Mouse (Mus musculus): ENCODE measurements around the gene Sirpa. TPM values are rescaled to one million over a fixed set of nuclear protein-coding genes. Genes with fewer than 3 reads are reported as not detected.

Gene Sirpa
- polyA plus RNA-seq, 1 experiment from 2014 or later, result 16.9 TPM

GRCm38 (mm10) chr2:129585904-129586514 lies 6.6 kb upstream of the Sirpa start:
- WGBS, result 79% methylated on average over 11 of the region's 11 CpGs
- Histone ChIP-seq H3K27me3 (no peaks in the 10 kb centered on the region), H3K4me3 (no peak overlapping the region), H3K9me3 (replicated peaks) (no peaks in the 10 kb centered on the region), H3K9ac (no peak overlapping the region), H3K4me1 (peaks cover 36% of the 10 kb centered on the region), H3K36me3 (ENCODE audit: poor library complexity, severe bottlenecking) (no peaks in the 10 kb centered on the region), H3K4me2 (no peak overlapping the region), H3K27ac (0 out of 2 replicates have a peak overlapping the region, but pooled peaks have one; percentile 25)
- no peak for ATAC-seq

DNA sequence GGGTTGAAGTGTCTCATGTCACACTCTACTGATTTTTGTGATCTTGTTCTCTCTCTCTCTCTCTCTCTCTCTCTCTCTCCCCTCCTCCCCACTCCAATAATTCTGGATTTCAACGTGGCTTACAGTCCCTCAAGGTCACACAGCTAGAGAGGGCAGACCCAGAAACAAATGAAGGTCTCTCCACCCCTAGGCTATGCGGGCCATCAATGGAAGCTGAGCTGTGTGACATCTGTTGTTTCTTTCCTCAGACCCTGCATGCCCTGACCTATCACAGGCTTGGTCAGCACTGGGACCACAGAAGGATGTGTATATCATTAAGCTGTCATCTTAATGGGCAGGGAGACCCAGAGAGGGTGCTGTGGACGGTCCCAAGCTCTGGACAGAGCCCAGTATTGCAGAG lies 5.4 kb upstream of the Sirpa start:
- Histone ChIP-seq H3K4me2 (no peak overlapping the region), H3K27me3 (no peaks in the 10 kb centered on the region), H3K9me3 (replicated peaks) (no peaks in the 10 kb centered on the region), H3K27ac (no peak overlapping the region), H3K9ac (no peak overlapping the region), H3K4me1 (peaks cover 44% of the 10 kb centered on the region), H3K4me3 (no peak overlapping the region), H3K36me3 (ENCODE audit: poor library complexity, severe bottlenecking) (no peaks in the 10 kb centered on the region)
- ATAC-seq, result no peak
- 50% methylated on average over 3 of the region's 3 CpGs for WGBS

DNA sequence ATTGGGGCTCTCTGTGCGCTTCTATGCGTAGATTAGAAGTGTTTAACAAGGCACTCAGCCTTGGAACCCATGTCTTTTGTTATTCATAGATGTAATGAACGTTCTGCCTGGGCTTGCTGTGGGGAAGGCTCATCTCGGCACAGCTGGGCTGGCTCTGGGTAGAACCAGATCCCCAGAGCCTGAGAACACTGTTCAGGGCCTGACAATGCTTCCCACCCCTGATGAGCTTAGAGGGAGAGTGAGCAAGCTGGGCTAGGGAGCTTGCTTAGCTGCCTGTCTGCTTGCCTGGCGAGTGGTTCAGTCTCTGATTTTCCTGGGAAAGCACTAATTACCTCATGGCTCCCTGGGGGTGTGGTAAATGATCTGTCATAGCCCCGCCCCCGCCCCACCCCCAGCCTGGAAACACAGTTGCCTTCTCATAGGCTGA lies 4.8 kb upstream of the Sirpa start:
- Histone ChIP-seq H3K9ac (no peak overlapping the region), H3K27ac (0 out of 2 replicates have a peak overlapping the region, but pooled peaks have one; percentile 11), H3K4me2 (no peak overlapping the region), H3K36me3 (ENCODE audit: poor library complexity, severe bottlenecking) (no peaks in the 10 kb centered on the region), H3K9me3 (replicated peaks) (no peaks in the 10 kb centered on the region), H3K27me3 (no peaks in the 10 kb centered on the region), H3K4me3 (no peak overlapping the region), H3K4me1 (peaks cover 45% of the 10 kb centered on the region)
- WGBS, result 6% methylated on average over 7 of the region's 7 CpGs
- ATAC-seq, result peak; percentile 13; the same call in 1 of the 2 replicates

DNA sequence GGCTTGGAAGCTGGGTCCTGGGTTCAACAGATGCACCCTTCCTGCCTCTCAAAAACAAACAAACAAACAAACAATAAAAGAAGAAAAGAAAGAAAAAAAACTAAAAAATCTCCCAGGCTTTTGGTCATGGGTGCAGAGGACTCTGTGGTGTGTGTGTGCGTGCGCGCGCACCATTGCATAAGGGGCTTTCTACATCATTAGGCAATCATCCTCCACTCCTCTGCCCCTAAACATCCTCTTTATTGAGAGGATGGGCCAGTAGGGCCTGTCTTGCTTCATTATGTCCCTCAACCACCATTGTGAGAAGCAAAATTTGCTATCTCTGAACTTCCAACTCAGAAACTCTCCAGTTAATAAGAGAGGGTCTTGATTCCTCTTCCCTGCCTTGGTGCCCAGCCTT lies 738 bp upstream of the Sirpa start:
- H3K27me3 ChIP-seq, result no peaks in the 10 kb centered on the region
- H3K27ac ChIP-seq, result no peak overlapping the region
- peak overlapping the region; percentile 88 for H3K9ac ChIP-seq
- no peaks in the 10 kb centered on the region for H3K36me3 ChIP-seq (ENCODE audit: poor library complexity, severe bottlenecking)
- H3K4me3 ChIP-seq, result peak overlapping the region; percentile 73; the same call in 1 of the 2 replicates
- no peaks in the 10 kb centered on the region for H3K9me3 ChIP-seq (replicated peaks)
- no peak for ATAC-seq
- peak overlapping the region; percentile 92 for H3K4me2 ChIP-seq
- 62% methylated on average over 4 of the region's 4 CpGs for whole genome bisulfite sequencing
- peaks cover 38% of the 10 kb centered on the region for H3K4me1 ChIP-seq

- ATAC-seq, result peak; percentile 89
- H3K4me2 ChIP-seq, result peak overlapping the region; percentile 92
- peak overlapping the region; percentile 88 for H3K9ac ChIP-seq
- 0% methylated on average over 18 of the region's 77 CpGs for WGBS
- H3K36me3 ChIP-seq (ENCODE audit: poor library complexity, severe bottlenecking), result no peaks in the 10 kb centered on the region
- no peaks in the 10 kb centered on the region for H3K27me3 ChIP-seq
- H3K9me3 ChIP-seq (replicated peaks), result no peaks in the 10 kb centered on the region
- H3K27ac ChIP-seq, result peak overlapping the region; percentile 92
- H3K4me3 ChIP-seq, result peak overlapping the region; percentile 73
- H3K4me1 ChIP-seq, result peaks cover 33% of the 10 kb centered on the region
Observed at GRCm38 (mm10) chr2:129593141-129593875, 673 bp downstream of the Sirpa start.

- Histone ChIP-seq H3K4me1 (peaks cover 33% of the 10 kb centered on the region), H3K4me3 (peak overlapping the region; percentile 73), H3K9ac (peak overlapping the region; percentile 88), H3K4me2 (peak overlapping the region; percentile 92), H3K36me3 (ENCODE audit: poor library complexity, severe bottlenecking) (no peaks in the 10 kb centered on the region), H3K27ac (peak overlapping the region; percentile 92), H3K27me3 (no peaks in the 10 kb centered on the region), H3K9me3 (replicated peaks) (no peaks in the 10 kb centered on the region)
- ATAC-seq, result peak; percentile 41
- 3% methylated on average over 13 of the region's 13 CpGs for WGBS
Observed at GRCm38 (mm10) chr2:129593876-129594421, 1.3 kb downstream of the Sirpa start.

GRCm38 (mm10) chr2:129594569-129594968 lies 1.9 kb downstream of the Sirpa start:
- 73% methylated on average over 4 of the region's 4 CpGs for WGBS
- H3K9me3 ChIP-seq (replicated peaks), result no peaks in the 10 kb centered on the region
- H3K27ac ChIP-seq, result no peak overlapping the region; the same call in 1 of the 2 replicates
- ATAC-seq, result no peak
- peak overlapping the region; percentile 92 for H3K4me2 ChIP-seq
- H3K4me3 ChIP-seq, result peak overlapping the region; percentile 73
- peaks cover 39% of the 10 kb centered on the region for H3K4me1 ChIP-seq
- H3K36me3 ChIP-seq (ENCODE audit: poor library complexity, severe bottlenecking), result no peaks in the 10 kb centered on the region
- no peaks in the 10 kb centered on the region for H3K27me3 ChIP-seq
- H3K9ac ChIP-seq, result peak overlapping the region; percentile 88

- H3K36me3 ChIP-seq (ENCODE audit: poor library complexity, severe bottlenecking), result no peaks in the 10 kb centered on the region
- 0 out of 2 replicates have a peak overlapping the region, but pooled peaks have one; percentile 3 for H3K9ac ChIP-seq
- ATAC-seq, result no peak
- no peaks in the 10 kb centered on the region for H3K27me3 ChIP-seq
- H3K9me3 ChIP-seq (replicated peaks), result no peaks in the 10 kb centered on the region
- 78% methylated on average over 4 of the region's 4 CpGs for WGBS
- H3K27ac ChIP-seq, result no peak overlapping the region
- peak overlapping the region; percentile 92 for H3K4me2 ChIP-seq
- H3K4me1 ChIP-seq, result peaks cover 41% of the 10 kb centered on the region
- no peak overlapping the region for H3K4me3 ChIP-seq
Observed at GRCm38 (mm10) chr2:129595206-129595605, 2.6 kb downstream of the Sirpa start.

DNA sequence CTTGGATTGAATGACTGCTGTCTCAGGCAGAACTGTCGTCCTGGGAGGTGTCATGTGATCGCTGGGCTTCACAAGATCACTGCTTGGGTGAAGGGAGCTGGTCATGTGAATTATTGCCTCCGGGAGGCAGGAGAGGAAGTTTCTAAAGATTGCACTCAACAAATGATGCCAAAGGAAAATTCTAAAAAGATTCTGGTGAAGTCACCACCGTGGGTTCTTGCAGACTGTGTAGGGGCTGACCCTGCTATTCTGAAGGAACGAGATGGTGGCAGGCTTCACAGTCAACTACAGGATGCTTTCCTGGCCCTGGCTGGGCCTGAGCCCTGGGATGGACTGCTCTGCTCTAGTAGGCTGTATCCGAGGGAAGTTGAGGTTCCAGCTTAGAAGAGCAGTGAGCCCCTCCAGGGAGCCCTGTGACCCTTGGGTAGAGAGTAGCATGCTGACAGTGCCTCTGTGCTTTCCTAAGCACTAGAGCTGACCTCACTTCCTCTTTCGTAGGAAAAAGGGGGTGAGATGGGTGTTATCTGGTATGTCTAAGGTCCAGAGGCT lies 3.1 kb downstream of the Sirpa start:
- H3K9me3 ChIP-seq (replicated peaks), result no peaks in the 10 kb centered on the region
- H3K9ac ChIP-seq, result no peak overlapping the region
- H3K27ac ChIP-seq, result no peak overlapping the region
- H3K27me3 ChIP-seq, result no peaks in the 10 kb centered on the region
- no peak overlapping the region for H3K4me3 ChIP-seq
- 68% methylated on average over 7 of the region's 7 CpGs for WGBS
- peak overlapping the region; percentile 92; the same call in 1 of the 2 replicates for H3K4me2 ChIP-seq
- no peak for ATAC-seq
- no peaks in the 10 kb centered on the region for H3K36me3 ChIP-seq (ENCODE audit: poor library complexity, severe bottlenecking)
- H3K4me1 ChIP-seq, result peaks cover 41% of the 10 kb centered on the region

DNA sequence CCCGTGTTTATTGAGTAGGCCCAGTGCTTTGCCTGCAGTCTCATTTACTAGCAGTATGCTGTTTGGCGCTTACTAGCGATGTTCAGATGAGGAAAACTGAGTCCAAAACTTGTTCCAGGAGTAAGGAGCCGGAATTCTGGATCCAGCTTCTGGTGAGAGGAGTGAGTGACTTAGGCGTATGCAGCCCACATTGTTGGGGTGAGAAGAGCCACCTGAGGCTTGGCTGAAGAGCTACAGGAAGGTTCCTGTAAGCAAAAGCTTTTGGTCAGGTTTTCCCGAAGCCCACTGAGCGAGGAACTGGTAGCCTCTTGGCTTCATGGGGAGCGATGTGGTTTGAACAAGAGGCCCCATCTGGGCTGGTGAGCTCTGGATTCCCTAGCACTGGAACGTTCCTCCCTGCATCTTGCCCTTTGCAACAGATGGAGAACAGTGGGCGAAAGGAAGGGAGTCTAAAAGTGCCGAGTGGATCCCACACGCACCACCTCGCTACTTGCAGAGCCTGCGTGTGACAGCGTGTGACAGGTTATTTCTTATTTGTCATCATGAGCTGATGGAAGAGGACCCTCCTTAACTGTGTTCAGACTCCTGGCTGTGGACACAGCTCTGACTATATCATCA lies 4.0 kb downstream of the Sirpa start:
- no peak overlapping the region for H3K9ac ChIP-seq
- peaks cover 39% of the 10 kb centered on the region for H3K4me1 ChIP-seq
- no peak overlapping the region for H3K27ac ChIP-seq
- no peak overlapping the region for H3K4me3 ChIP-seq
- no peak for ATAC-seq
- WGBS, result 91% methylated on average over 15 of the region's 15 CpGs
- no peaks in the 10 kb centered on the region for H3K36me3 ChIP-seq (ENCODE audit: poor library complexity, severe bottlenecking)
- no peaks in the 10 kb centered on the region for H3K9me3 ChIP-seq (replicated peaks)
- no peak overlapping the region for H3K4me2 ChIP-seq
- H3K27me3 ChIP-seq, result no peaks in the 10 kb centered on the region

DNA sequence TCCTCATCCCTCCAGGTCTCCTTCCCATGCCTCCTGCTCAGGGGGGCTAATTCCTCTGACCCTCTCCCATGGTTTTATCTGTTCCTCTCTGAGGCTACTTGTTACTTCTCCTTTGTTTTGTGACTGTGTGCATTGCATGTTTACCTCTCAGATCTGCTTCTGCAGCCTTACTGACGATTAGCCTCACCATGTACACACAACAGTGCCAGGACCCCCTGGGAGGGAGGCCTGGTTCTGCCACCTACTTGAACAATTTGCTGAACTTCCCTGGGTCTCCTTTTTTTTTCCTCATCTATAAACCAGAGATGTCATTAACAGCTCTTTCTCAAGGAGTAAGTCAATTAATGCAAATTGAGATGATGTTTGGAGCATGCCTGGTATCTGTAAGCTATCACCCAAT lies 4.9 kb downstream of the Sirpa start:
- Histone ChIP-seq H3K36me3 (ENCODE audit: poor library complexity, severe bottlenecking) (no peaks in the 10 kb centered on the region), H3K4me2 (no peak overlapping the region), H3K4me3 (no peak overlapping the region), H3K9me3 (replicated peaks) (no peaks in the 10 kb centered on the region), H3K27me3 (no peaks in the 10 kb centered on the region), H3K4me1 (peaks cover 30% of the 10 kb centered on the region), H3K9ac (no peak overlapping the region), H3K27ac (no peak overlapping the region)
- ATAC-seq, result no peak
- 31% methylated on average over 1 of the region's 1 CpGs for WGBS

DNA sequence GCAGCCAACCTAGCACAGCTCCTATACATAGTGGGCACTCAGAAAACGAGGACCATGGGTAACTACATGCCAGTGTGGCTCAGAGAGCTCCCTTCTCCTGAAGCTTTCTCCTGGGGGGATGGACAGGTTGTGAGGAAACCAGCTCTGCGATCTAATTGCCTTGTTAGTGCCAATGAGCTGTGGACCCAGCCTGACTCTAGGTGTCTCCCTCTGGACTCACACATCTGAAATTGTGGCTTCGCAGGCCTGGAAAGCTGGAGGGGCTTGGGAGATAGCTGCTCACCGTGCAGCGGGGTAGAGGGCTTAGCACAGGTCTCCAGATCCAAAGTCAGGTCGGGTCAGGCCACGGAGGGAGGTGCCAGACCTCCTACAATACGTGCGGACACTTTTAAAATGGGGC lies 5.5 kb downstream of the Sirpa start:
- no peak overlapping the region for H3K27ac ChIP-seq
- no peak overlapping the region for H3K9ac ChIP-seq
- WGBS, result 75% methylated on average over 9 of the region's 9 CpGs
- H3K4me3 ChIP-seq, result no peak overlapping the region
- peaks cover 28% of the 10 kb centered on the region for H3K4me1 ChIP-seq
- H3K4me2 ChIP-seq, result no peak overlapping the region
- H3K27me3 ChIP-seq, result no peaks in the 10 kb centered on the region
- no peaks in the 10 kb centered on the region for H3K9me3 ChIP-seq (replicated peaks)
- H3K36me3 ChIP-seq (ENCODE audit: poor library complexity, severe bottlenecking), result no peaks in the 10 kb centered on the region
- no peak for ATAC-seq
